Mouse (Mus musculus) ZHBTc4 (cell line): ENCODE data around the gene Sf3a1.
A peak's percentile ranks its signal among the peaks of the same experiment; 100 is the strongest.
"Not testable (repeated sequence)": the region's sequence is repeated elsewhere in the genome, so short reads cannot be mapped to it uniquely, and the experiment has no call there.

ENCODE experiments used
- DNase-seq: peaks from one replicate; pipeline ENCODE4 v3.0.0-alpha.2; 2011; ENCODE audit warnings: low read depth, low spot score

Gene Sf3a1

GRCm38 (mm10) chr11:4159808-4160708, at the start of gene Sf3a1, which contains the start of gene Ccdc157:
Sf3a1 (plus strand) TSS chr11:4160350.
Ccdc157 (minus strand) TSS chr11:4160293.
- peak; percentile 97 for DNase-seq

- DNase-seq: no peak
These were observed 48.1 kb upstream of the Sf3a1 start for GRCm38 (mm10) chr11:4112033-4112432.

GRCm38 (mm10) chr11:4112861-4113260, 47.3 kb upstream of the Sf3a1 start:
- DNase-seq: no peak

- no peak for DNase-seq
These were observed 46.7 kb upstream of the Sf3a1 start for GRCm38 (mm10) chr11:4113496-4113895.

GRCm38 (mm10) chr11:4113970-4114369, 46.2 kb upstream of the Sf3a1 start:
- DNase-seq: no peak

GRCm38 (mm10) chr11:4114541-4114940, 45.6 kb upstream of the Sf3a1 start:
- DNase-seq: not testable (repeated sequence)

- no peak for DNase-seq
These were observed 44.7 kb upstream of the Sf3a1 start for GRCm38 (mm10) chr11:4115407-4115806.

GRCm38 (mm10) chr11:4116458-4117141, 43.5 kb upstream of the Sf3a1 start:
- no peak for DNase-seq

- DNase-seq: no peak
These were observed 42.6 kb upstream of the Sf3a1 start for GRCm38 (mm10) chr11:4117372-4118071.

GRCm38 (mm10) chr11:4118081-4118921, 41.8 kb upstream of the Sf3a1 start:
- DNase-seq: peak; percentile 89

GRCm38 (mm10) chr11:4119635-4120034, 40.5 kb upstream of the Sf3a1 start:
- DNase-seq: no peak

- DNase-seq: no peak
These were observed 38.5 kb upstream of the Sf3a1 start for GRCm38 (mm10) chr11:4121691-4122090.

- no peak for DNase-seq
These were observed 37.9 kb upstream of the Sf3a1 start for GRCm38 (mm10) chr11:4122226-4122625.

GRCm38 (mm10) chr11:4122742-4123579, 37.2 kb upstream of the Sf3a1 start, which contains the start of gene Sec14l2:
Sec14l2 (minus strand) TSS chr11:4123415.
- peak; percentile 79 for DNase-seq

- DNase-seq: peak; percentile 85
These were observed 36.2 kb upstream of the Sf3a1 start for GRCm38 (mm10) chr11:4123922-4124321.

GRCm38 (mm10) chr11:4127059-4127458, 33.1 kb upstream of the Sf3a1 start:
- peak; percentile 49 for DNase-seq

GRCm38 (mm10) chr11:4128461-4128860, 31.7 kb upstream of the Sf3a1 start:
- not testable (repeated sequence) for DNase-seq

GRCm38 (mm10) chr11:4133450-4133849, 26.7 kb upstream of the Sf3a1 start:
- peak; percentile 73 for DNase-seq

GRCm38 (mm10) chr11:4134400-4134799, 25.8 kb upstream of the Sf3a1 start:
- no peak for DNase-seq
